Mouse (Mus musculus): ENCODE data around the gene Tfrc.
"Not testable (repeated sequence)": the region's sequence is repeated elsewhere in the genome, so short reads cannot be mapped to it uniquely, and the experiment has no call there.

- not testable (repeated sequence) for TF ChIP-seq CTCF, EP300 (IDR thresholded peaks at IDR 0.05; ENCODE audit: low read depth)
Measured at GRCm38 (mm10) chr16:32640683-32641082, 32.0 kb downstream of the Tfrc start.

All from liver, embryonic 14.5 days (tissue).